Mouse (Mus musculus): ENCODE data around the gene Sohlh1.

Sohlh1 gene

GRCm38 (mm10) chr2:25847226-25847625, at the start of gene Sohlh1:
Gene Sohlh1 (minus strand): TSS chr2:25847248.
- DNase-seq: no peak

GRCm38 (mm10) chr2:25892440-25892839, 45.4 kb upstream of the Sohlh1 start:
- no peak for DNase-seq

GRCm38 (mm10) chr2:25888144-25888543, 41.1 kb upstream of the Sohlh1 start:
- no peak for DNase-seq

GRCm38 (mm10) chr2:25887226-25887625, 40.2 kb upstream of the Sohlh1 start:
- DNase-seq: no peak

GRCm38 (mm10) chr2:25884756-25885155, 37.7 kb upstream of the Sohlh1 start:
- DNase-seq: no peak

GRCm38 (mm10) chr2:25882276-25882675, 35.2 kb upstream of the Sohlh1 start:
- no peak for DNase-seq

DNA sequence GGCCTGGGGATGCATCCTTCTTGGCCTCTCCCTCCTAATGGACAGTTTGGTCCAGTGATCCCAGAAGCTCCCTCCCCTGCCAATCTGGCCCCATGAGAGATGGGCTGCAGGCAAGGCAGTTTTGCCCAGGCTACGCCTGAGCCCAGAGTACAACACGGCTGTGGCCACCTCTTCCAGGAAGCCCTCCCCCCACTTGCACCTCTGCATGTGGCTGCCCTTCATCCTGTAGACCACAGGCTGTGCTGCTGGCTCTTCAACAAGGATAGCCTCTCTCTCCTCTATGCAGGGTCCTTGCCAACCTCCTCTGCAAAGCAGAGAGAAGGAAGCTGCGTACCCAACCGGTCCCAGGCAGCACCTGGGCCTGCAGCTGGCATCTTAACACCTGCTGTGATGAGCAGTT, 32.0 kb upstream of the Sohlh1 start:
- no peak for DNase-seq

DNA sequence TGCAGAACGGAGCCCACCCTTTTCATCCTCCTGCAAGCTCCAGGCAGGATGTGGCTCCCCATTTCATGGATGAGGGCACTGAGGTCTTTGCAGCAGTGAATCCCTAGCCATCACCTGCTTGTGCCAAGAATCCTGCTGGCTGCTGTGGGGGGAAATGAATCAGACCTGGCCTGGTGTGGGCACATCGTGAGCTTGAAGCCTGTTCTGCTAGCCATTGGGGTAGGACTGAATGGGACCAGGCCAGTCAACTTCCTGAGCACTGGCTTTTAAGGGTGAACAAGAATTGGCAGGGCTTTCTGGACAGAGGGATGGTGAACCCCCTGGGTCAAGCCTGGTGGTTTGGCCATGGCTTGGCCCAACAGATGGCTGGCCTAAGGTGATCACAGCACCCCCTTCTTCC, 31.5 kb upstream of the Sohlh1 start:
- DNase-seq: no peak

DNA sequence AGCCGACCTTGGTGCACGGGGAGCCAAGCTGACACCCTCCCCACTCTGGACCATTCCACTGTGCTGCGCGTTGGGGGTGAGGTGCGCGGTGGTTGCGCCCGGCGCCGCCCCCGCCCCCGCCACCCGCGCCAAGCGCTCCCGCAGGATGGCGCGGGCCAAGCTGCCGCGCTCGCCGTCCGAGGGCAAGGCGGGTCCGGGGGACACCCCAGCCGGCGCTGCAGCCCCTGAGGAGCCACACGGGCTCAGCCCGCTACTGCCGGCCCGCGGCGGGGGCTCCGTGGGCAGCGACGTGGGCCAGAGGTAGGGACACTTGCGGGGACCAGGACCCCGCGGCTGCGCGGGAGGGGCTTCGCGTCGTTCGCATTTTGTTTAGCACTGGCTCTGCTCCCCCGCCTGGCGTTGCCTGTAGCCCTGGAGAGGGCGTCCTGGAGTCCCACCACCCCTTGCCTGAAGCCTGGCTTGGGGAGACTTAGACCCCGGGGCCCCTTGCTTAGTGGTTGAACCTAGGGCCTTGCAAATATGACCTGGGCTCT, 30.8 kb upstream of the Sohlh1 start:
- peak; percentile 59 for DNase-seq

- DNase-seq: no peak
Measured at GRCm38 (mm10) chr2:25877250-25877735, 30.2 kb upstream of the Sohlh1 start.

GRCm38 (mm10) chr2:25866656-25867055, 19.6 kb upstream of the Sohlh1 start:
- DNase-seq: peak; percentile 35

DNA sequence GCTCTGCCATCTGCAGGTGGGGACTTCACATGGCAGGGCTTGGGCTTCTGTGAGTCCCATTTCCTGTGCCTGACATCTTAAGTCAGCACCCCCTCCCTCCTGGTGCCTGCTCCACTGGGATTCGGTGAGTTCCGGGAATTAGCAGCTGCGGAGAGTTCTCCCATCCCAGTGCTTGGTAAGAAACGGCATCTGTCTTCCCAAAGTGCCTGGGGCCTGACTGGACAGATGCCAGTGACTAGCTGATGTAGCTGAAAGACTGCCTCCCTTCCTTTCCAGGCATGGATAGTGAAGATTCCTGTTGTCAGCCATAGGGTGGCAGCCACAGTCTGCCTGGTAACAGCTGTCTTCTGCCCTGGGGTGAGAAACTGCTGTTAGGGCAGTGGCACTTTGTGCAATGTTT, 18.4 kb upstream of the Sohlh1 start:
- peak; percentile 67 for DNase-seq

- DNase-seq: no peak
Measured at GRCm38 (mm10) chr2:25864230-25864629, 17.2 kb upstream of the Sohlh1 start.

DNA sequence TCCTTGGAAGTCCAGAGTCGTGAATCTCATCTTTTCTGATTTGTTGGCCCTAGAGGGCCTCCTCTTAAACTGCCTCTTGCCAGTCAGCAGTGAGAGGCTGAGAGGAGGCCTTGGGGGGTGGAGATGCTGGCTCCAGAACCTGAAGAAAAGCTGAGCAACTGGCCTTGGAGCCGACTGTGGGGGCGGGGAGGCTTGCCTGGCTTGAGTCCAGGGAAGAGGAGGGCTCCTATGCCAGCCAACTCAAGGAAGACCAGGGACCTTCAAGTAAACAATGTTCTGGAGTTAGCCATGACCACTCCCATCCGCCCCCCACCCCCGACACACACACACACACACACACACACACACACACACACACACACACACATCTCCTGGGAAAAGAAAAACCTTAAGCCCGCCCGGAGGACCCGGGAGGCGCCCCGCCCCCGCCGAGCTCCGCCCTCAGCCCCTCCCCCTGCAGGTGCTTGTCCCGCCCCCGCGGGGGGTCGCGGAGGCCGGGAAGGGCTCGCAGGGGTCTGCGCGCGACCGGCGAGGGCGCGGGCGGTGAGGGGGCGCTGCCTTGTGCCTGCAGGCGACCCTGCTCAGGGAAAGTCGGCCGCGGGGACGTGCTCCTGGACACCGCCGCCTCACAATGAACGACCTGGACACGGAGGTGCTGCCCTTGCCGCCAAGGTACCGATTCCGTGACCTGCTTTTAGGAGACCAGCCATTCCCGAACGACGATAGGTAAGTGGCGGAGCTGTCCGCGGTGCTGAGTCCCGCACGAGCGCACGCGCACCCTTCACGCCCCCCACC, 16.5 kb upstream of the Sohlh1 start, which contains the start of gene Kcnt1:
Gene Kcnt1 (plus strand): TSS at position 398 of the 795 bp plus-strand sequence.
- DNase-seq: peak; percentile 22

GRCm38 (mm10) chr2:25862696-25863270, 15.7 kb upstream of the Sohlh1 start:
- peak; percentile 23 for DNase-seq

GRCm38 (mm10) chr2:25862038-25862437, 15.0 kb upstream of the Sohlh1 start:
- no peak for DNase-seq

GRCm38 (mm10) chr2:25859891-25860290, 12.8 kb upstream of the Sohlh1 start:
- no peak for DNase-seq

- no peak for DNase-seq
Measured at GRCm38 (mm10) chr2:25853998-25854397, 7.0 kb upstream of the Sohlh1 start.

DNA sequence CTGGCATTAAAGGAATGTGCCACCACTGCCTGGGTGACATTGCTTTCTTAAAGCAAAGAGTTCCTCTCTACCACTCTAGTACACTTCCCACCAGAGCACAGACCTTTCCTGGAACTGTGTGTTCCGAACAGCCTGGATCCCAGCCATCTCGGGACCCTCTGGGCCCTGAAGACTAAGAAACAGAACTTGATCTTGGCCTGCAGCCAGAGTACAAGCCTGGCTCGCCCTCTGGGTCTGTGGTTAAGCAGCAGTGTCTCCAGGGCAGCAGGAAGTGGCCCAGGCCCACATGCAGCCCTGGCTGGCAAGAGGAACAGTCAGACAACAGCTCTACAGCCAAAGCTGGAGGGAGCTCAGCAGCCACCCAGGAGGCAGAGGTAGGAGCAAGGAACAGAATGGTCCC, 5.6 kb upstream of the Sohlh1 start:
- peak; percentile 40 for DNase-seq

GRCm38 (mm10) chr2:25850330-25850729, 3.3 kb upstream of the Sohlh1 start:
- peak; percentile 31 for DNase-seq

DNA sequence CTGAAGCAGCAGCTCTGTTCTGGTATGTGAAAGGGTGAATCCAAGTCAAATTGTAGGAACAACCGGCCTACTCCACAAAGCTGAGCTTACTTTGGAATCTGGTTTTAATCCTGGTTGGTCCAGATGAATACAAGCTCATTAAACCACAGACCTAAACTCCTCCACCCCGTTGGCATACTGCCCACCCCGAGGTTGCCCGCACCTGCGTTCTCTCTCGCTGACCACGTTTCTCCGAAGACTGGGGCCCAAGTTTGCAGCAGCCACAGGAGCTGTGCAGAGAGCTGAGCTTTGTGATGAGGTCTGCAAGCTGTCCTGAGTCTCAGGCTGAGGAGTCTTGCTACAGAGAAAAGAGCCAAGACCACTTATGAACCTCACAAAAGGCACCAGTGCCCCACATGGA, 532 bp downstream of the Sohlh1 start:
- DNase-seq: no peak

DNA sequence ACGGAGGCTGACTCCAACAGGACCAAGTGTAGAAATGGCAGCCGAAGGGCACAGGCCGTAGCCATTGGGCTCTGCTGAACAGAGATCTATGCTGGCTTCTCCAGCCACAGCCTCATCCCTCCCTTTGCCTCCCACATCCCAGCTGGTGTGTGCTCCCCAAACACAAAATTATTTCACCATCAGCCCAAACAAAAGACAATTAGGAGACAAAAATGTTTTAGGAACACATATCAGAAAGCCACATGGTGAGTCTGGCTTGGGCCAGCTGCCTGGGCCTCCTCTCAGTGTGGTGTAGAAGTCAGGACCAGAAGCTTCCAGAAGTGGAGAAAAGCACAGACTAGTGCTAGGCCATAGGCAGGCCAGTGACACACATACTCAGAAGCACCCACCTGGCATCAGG, 3.0 kb downstream of the Sohlh1 start:
- no peak for DNase-seq

DNA sequence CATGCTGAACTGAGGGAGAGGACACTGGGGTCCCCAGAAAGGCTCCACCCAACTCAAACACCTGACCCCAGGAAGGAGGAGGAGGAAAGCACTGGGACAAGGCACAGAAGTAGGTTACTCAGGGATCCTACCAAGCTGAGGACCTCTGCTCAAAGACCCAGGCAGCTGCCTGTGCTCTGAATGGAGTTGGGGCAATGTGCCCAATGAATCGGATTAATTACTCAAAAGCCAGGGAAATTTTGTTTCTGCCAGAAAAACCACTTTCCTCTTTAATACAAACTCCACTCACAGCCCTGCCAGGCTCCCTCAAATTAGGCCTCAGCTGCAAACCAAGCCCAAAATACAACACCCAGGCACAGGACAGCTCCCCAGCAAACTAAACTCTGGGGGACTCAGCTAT, 4.3 kb downstream of the Sohlh1 start:
- no peak for DNase-seq

DNA sequence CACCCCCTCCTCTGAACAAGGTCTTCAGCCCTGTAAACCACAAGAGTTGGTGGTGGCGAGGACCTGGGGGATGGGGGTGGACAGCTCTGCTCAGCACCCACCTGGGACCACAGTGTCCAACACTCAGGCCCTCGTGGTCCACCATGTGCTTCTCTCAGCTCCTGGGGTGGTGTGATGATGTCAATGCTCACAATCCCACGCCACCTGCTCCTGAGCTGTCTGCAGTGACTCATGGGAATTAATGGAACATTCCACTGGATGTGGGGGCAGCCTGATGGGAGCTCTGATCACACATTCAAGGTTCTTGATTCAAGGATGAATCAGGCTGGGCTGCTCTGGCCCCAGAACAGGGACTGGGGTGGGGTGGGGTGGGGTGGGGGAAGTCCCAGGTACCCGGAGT, 4.9 kb downstream of the Sohlh1 start:
- DNase-seq: no peak
